Mouse (Mus musculus) forebrain, embryonic 15.5 days (tissue): Measurements from ENCODE around the gene Chrd. TPM values are rescaled to one million over a fixed set of nuclear protein-coding genes. Genes with fewer than 3 reads are reported as not detected.

Experiments used
- ATAC-seq: fragments of 200-750 bp; cut with Nextera tagmentation; replicated peaks from 2 replicates; pipeline ENCODE4 v1.8.0; 2017; ENCODE audit warnings: mild to moderate bottlenecking, moderate TSS enrichment, moderate library complexity
- H3K27ac ChIP-seq: fragments of 300-500 bp; sonication (generic); replicated peaks from 2 replicates; pipeline ENCODE4 v1.5.1; 2015; ENCODE audit warnings: mild to moderate bottlenecking, inconsistent platforms
- H3K27me3 ChIP-seq: fragments of 300-500 bp; sonication (generic); 2 replicates; pipeline ENCODE4 v1.6.1; 2015; ENCODE audit warnings: inconsistent platforms
- H3K36me3 ChIP-seq: fragments of 300-500 bp; sonication (generic); 2 replicates; pipeline ENCODE4 v1.6.1; 2015; ENCODE audit warnings: mild to moderate bottlenecking, inconsistent platforms
- H3K4me1 ChIP-seq: fragments of 300-500 bp; sonication (generic); 2 replicates; pipeline ENCODE4 v1.6.1; 2015; ENCODE audit warnings: inconsistent platforms
- H3K4me2 ChIP-seq: fragments of 300-500 bp; sonication (generic); replicated peaks from 2 replicates; pipeline ENCODE4 v1.6.1; 2015; ENCODE audit warnings: mild to moderate bottlenecking, inconsistent platforms
- H3K4me3 ChIP-seq: fragments of 300-500 bp; sonication (generic); 2 replicates; pipeline ENCODE4 v1.5.1; 2015; ENCODE audit warnings: mild to moderate bottlenecking, inconsistent platforms
- H3K9ac ChIP-seq: fragments of 300-500 bp; sonication (generic); replicated peaks from 2 replicates; pipeline ENCODE4 v1.6.1; 2015; ENCODE audit warnings: mild to moderate bottlenecking, inconsistent platforms
- H3K9me3 ChIP-seq: fragments of 300-500 bp; sonication (generic); 2 replicates; pipeline ENCODE4 v1.6.1; 2016; ENCODE audit warnings: inconsistent platforms
- WGBS: fragments of 180-500 bp; shearing (Covaris S2); methylation state at CpG from one replicate; pipeline ENCODE4 v1.1.7; 2015; ENCODE audit warnings: mixed read lengths; 5-methylcytosine and 5-hydroxymethylcytosine counted together
- polyA plus RNA-seq: library from polyadenylated mRNA; unstranded; fragments of >200 nt; fragmentation: Nextera tagmentation; extraction: Ambion mirVana; gene quantifications from 2 replicates; pipeline ENCODE4 v1.2.1, GENCODE M21; 2015

Gene Chrd
- polyA plus RNA-seq, 1 experiment from 2014 or later = 3.7 TPM

DNA sequence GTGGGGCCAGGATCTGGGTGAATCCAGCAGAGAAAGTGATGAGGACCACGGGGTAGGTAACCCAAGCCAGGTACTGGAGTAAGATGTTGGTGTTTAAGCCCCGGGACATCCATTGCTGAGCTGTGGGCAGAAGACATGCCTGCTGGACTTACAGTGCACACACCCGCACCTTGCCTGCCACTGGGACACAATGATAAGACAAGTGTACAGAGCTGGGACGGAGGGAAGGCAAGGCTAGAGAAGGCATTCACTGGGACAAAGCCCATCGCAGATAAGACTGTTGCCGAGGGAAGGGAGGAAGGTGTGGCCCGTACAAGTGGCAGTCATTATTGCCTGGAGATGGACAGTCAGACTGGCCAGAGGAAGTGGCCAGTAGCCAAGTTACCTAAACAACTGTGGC lies 20.0 kb upstream of the Chrd start:
- no peak for ATAC-seq
- no peaks in the 10 kb centered on the region for H3K9me3 ChIP-seq
- no peaks in the 10 kb centered on the region for H3K27me3 ChIP-seq
- no peak overlapping the region for H3K4me2 ChIP-seq
- H3K9ac ChIP-seq = no peak overlapping the region
- H3K4me3 ChIP-seq = no peak overlapping the region
- no peak overlapping the region for H3K27ac ChIP-seq
- peaks cover 14% of the 10 kb centered on the region; the same call in 1 of the 2 replicates for H3K36me3 ChIP-seq
- 93% methylated on average over 7 of the region's 7 CpGs for WGBS
- peaks cover 30% of the 10 kb centered on the region for H3K4me1 ChIP-seq

DNA sequence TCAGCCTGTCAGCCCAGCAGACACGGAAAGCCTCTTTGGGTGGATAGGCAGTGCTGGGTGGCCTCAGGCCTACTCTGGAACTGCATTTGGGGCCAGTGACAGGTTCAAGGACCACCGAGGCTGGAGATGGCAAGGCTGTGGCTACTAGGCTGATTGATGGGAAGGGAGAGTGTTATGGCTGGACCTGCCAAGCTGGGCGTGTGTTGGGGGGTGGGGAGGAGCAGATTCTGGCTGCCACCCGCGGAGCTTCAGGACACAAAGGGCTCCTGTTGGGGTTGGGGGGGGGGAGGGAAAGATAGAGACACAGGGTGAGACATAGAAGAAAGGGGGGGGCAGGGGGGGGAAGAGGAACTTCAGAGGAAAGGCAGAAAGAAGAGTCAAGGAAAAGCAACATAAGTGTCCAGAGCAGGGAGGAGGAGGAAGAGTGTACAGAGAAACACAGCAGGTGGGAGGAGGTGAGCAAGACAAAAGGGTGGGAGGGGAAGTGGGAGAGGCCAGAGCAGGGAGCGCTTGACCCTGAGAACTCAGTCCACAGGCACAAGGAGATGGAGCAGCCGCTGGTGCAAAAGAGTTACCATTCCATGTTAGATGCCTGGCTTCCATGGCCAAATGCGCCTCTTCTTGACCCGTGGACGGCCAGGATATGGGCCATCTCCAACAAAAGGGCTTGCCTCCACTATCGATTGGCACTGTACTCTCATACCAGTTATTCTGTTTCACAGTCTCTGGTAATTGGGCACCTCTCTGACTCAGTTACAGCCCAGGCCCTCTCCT lies 18.4 kb upstream of the Chrd start:
- H3K4me3 ChIP-seq = peak overlapping the region; percentile 72

DNA sequence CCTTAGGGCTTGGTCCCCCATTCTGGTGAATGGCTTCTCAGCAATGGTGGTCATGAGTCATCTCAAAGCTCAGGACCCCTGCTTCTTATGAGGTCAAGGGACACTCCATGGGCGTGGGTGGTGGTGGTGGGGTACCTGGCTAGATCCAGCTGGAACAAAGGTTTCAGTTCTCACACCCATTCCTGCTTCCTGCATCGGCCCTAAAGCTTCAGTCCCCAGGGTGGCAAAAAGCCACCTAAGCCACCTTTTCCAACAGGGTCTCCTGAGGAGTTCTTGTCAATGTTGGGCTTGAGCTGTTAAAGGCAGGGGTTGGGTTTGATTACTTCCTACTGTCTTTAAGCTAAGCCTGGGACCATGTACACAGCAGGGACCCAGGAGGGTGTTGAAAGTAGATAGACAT lies 17.8 kb upstream of the Chrd start:
- ATAC-seq = no peak
- 56% methylated on average over 2 of the region's 2 CpGs for WGBS

More for the DNA sequence above, 18.4 kb upstream of the Chrd start:
- 0 out of 2 replicates have a peak overlapping the region, but pooled peaks have one; percentile 85 for H3K9ac ChIP-seq
- H3K27me3 ChIP-seq = no peaks in the 10 kb centered on the region
- H3K27ac ChIP-seq = no peak overlapping the region
- WGBS = 26% methylated on average over 11 of the region's 11 CpGs
- H3K4me2 ChIP-seq = peak overlapping the region; percentile 90
- H3K9me3 ChIP-seq = no peaks in the 10 kb centered on the region
- peaks cover 40% of the 10 kb centered on the region for H3K4me1 ChIP-seq
- H3K36me3 ChIP-seq = peaks cover 14% of the 10 kb centered on the region; the same call in 1 of the 2 replicates
- ATAC-seq = no peak

DNA sequence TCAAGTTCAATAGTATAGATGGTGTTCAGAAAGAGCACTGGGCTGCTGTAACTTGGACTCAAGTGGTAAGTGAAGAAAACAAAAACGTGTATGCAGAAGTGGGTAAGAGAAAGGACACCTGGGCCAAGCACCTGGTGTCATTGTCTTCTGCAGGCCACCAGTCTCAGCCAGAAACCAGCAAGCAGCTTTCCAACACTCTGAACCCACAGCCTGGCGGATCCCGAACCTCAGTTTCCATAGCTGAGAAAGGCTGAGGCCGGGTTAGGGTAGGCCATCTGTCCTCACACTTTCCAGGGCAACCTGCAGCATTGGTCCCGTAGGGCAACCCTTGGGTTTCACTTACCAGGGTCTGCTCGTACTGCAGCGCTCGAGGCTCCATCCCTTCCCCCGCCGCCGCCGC lies 17.4 kb upstream of the Chrd start:
- WGBS = 1% methylated on average over 12 of the region's 12 CpGs

More for the DNA sequence above, 17.8 kb upstream of the Chrd start:
- Histone ChIP-seq H3K4me2 (peak overlapping the region; percentile 90), H3K36me3 (peaks cover 12% of the 10 kb centered on the region), H3K27me3 (no peaks in the 10 kb centered on the region), H3K27ac (no peak overlapping the region), H3K4me1 (peaks cover 40% of the 10 kb centered on the region), H3K9ac (peak overlapping the region; percentile 85), H3K9me3 (no peaks in the 10 kb centered on the region), H3K4me3 (peak overlapping the region; percentile 72)

DNA sequence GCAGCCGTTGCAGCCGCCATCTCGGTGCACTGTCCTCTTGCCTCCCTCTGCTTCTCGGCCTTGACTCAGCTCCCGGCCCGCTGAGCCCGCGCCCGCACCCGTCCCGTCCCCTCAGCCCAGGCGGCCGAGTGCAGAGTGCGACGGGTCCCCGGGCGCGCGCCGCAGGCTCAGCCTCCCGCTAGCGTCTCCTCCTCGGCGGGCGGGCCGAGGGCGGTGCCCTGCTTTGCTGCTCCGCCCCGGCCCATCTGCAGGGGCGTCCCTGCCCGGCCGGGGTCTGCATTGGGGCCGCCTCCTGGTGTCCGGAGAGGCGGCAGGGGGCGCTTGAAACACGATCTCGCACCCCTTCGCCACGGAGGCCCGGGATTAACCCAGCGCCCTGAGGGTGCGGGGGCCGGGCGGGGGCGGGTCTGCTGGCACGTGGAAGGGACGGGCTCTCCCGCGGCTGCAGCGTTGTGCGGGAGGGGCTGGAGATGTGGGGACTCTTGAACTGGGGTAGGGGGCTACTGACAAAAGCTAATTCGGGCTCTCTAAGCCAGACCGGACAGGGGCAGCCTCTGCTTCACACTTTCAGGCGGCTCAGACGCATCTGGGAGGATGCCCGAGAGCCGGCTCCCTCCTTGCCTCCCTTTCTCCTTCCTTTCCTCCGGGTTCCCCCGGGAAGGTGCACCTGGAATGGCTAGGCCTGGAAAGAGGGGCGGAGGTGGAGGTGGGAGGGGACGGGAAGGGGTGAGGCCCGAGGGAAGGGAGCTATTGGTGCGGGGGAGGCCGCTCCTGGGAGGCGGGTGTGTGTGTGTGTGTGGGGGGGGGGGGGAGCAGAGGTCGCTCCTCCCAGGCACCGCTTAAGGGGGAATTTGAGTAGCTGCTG lies 16.7 kb upstream of the Chrd start:
- Histone ChIP-seq H3K9me3 (no peaks in the 10 kb centered on the region), H3K36me3 (peaks cover 15% of the 10 kb centered on the region), H3K4me3 (peak overlapping the region; percentile 72), H3K4me1 (peaks cover 40% of the 10 kb centered on the region), H3K27me3 (no peaks in the 10 kb centered on the region), H3K27ac (peak overlapping the region; percentile 90), H3K4me2 (peak overlapping the region; percentile 90), H3K9ac (peak overlapping the region; percentile 85)
- ATAC-seq = peak; percentile 85
- under 1% methylated on average over 65 of the region's 68 CpGs for WGBS

More for the DNA sequence above, 17.4 kb upstream of the Chrd start:
- no peaks in the 10 kb centered on the region for H3K9me3 ChIP-seq
- H3K4me1 ChIP-seq = peaks cover 40% of the 10 kb centered on the region
- H3K4me2 ChIP-seq = peak overlapping the region; percentile 90
- H3K27me3 ChIP-seq = no peaks in the 10 kb centered on the region
- H3K9ac ChIP-seq = peak overlapping the region; percentile 85
- peaks cover 12% of the 10 kb centered on the region for H3K36me3 ChIP-seq
- ATAC-seq = no peak
- peak overlapping the region; percentile 90 for H3K27ac ChIP-seq
- peak overlapping the region; percentile 72 for H3K4me3 ChIP-seq

DNA sequence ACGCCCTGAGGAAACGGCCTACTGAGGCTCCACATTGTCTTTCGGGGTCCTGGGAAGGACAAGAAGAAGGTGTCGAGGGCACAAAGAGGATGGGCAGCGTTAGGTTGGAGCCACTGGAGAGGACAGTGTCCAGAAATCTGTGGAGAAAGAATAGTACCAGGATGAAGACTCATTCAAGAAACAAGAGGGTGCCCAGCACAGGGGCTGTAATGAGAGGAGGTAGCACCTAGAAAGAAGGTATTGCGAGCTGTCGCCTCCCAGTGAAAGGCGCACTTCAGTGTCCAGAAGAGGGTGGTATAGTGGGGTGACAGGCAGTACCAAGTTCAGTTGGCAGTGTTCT lies 16.1 kb upstream of the Chrd start:
- Histone ChIP-seq H3K4me3 (peak overlapping the region; percentile 72), H3K4me1 (peaks cover 40% of the 10 kb centered on the region), H3K9ac (peak overlapping the region; percentile 85), H3K27me3 (no peaks in the 10 kb centered on the region), H3K4me2 (peak overlapping the region; percentile 90), H3K36me3 (peaks cover 16% of the 10 kb centered on the region), H3K27ac (peak overlapping the region; percentile 90), H3K9me3 (no peaks in the 10 kb centered on the region)
- peak; percentile 0; the same call in 1 of the 2 replicates for ATAC-seq
- 3% methylated on average over 8 of the region's 8 CpGs for WGBS

DNA sequence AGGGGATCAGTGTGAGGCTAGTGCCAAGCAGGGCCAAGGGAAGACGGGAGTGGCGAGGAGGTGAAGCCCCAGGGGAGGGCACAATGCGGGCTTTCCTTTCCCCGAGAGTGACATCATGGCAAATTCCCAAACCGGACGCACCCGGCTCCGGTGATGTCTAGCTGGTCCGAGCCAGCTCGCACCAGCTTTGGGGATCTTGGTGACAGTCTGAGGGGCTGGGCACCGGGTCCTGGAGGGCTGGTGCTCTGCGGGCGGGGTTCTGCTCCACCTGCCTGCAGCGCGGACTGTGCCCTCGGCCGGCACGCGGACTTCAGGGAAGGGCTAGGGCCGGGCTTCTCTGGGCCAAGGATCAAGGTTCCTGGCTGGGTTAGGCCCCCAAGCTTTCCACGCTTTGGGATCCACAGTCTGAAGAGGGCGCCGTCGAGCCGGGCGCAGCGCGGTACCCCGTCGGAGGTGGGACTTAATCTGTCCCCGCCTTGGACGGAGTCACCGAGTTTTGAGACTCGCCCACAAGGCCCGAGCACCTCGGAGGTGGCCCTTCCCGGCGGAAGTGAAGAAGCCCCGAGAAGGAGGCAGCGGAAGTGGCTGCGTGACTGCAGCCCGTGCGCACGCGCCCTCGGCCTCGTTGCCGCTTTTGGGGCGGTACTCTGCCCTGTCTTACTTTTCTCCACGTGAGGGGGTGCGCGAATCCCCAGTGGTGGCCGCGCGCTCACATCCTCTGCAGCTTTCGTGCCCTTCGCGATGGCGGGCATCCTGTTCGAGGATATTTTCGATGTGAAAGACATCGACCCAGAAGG lies 15.5 kb upstream of the Chrd start, which contains the start of the genes Polr2h and Clcn2:
Gene Polr2h (plus strand): TSS at position 485 of the 797 bp plus-strand sequence.
Gene Clcn2 (minus strand): TSS at position 566 of the 797 bp plus-strand sequence.
- no peaks in the 10 kb centered on the region for H3K9me3 ChIP-seq
- peak within 1 kb of the TSS; percentile 90 for H3K4me2 ChIP-seq
- peak within 1 kb of the TSS; percentile 85 for H3K9ac ChIP-seq
- peaks cover 19% of the 10 kb centered on the region for H3K36me3 ChIP-seq
- peaks cover 40% of the 10 kb centered on the region for H3K4me1 ChIP-seq
- peak within 1 kb of the TSS; percentile 90 for H3K27ac ChIP-seq
- H3K27me3 ChIP-seq = no peaks in the 10 kb centered on the region
- H3K4me3 ChIP-seq = peak within 1 kb of the TSS; percentile 72
- under 1% methylated on average over 62 of the region's 62 CpGs for WGBS
- ATAC-seq = peak; percentile 82

DNA sequence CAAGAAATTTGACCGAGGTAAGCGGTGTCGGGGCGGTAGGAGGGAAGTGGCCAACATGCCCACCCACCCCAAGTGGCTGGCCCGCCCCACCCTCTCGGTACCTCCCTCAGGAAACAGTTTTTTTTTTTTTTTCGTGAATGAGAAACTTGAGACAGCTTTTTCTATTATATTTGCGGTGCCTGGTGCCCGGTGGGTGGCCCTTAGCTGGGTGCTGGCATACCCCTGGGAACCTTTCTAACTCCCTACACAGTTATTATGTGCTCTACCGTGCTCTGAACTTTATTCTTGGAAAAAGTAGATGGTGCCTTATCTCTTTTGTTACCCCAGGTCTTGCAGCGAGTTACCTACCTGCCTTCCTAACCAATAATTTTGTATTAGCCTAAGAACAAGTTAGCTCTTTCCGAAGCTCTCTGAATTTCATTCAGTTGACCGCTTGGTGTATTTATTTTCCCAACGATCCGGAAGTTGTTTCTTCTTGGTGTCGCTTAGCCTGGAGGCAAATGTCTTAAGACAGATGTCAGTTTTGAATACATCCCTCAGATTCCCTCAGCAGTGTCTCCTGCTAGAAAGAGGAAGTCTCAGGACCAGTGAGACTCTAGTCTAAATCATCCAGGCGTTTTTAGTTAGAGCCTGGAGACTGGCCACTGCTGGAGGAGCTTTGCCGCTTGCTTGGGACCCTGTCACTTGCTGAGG lies 14.8 kb upstream of the Chrd start:
- Histone ChIP-seq H3K9me3 (no peaks in the 10 kb centered on the region), H3K4me1 (peaks cover 40% of the 10 kb centered on the region), H3K36me3 (peaks cover 21% of the 10 kb centered on the region), H3K4me3 (peak overlapping the region; percentile 72), H3K27me3 (no peaks in the 10 kb centered on the region), H3K9ac (peak overlapping the region; percentile 85), H3K27ac (peak overlapping the region; percentile 90), H3K4me2 (peak overlapping the region; percentile 90)
- 3% methylated on average over 18 of the region's 18 CpGs for WGBS
- ATAC-seq = no peak; the same call in 1 of the 2 replicates

DNA sequence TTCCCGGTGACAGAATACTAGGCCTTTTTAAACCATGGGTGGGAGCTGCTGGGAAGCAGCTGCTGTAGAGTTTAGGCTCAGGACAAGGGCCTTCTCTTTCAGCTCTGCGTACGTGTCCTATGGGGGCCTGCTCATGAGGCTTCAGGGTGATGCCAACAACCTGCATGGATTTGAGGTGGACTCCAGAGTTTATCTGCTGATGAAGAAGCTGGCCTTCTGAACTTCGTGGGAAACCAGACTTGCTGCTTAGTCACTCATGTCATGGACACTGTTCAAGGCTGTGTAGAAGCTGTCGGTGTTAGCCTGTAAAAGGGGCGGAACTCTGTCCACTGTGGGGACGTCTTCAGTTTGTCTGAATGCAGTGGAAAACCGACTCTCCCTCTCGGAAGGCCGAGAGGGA lies 11.1 kb upstream of the Chrd start:
- no peak overlapping the region for H3K4me3 ChIP-seq
- no peaks in the 10 kb centered on the region for H3K27me3 ChIP-seq
- peaks cover 17% of the 10 kb centered on the region for H3K4me1 ChIP-seq
- no peaks in the 10 kb centered on the region for H3K9me3 ChIP-seq
- no peak overlapping the region for H3K4me2 ChIP-seq
- H3K9ac ChIP-seq = no peak overlapping the region
- WGBS = 88% methylated on average over 10 of the region's 10 CpGs
- ATAC-seq = no peak
- H3K27ac ChIP-seq = no peak overlapping the region
- H3K36me3 ChIP-seq = peaks cover 21% of the 10 kb centered on the region

DNA sequence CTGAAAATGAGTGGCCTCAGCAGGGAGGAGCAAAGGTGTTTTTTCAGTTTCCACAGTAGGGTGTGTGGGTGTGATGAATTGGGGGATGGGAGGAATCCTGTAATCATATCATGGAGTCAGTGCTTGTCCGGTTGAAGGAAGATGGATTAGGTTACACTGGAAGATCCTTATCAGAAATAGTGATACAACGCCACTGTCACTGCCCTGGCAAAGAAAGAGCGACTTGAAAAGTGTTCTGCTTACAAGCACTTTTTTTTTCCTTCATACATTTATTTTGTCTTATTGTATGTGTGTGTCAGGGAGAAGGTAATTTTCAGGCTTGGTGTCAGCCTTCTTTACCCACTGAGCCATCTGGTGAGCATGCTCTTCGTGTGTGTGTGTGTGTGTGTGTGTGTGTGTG lies 10.2 kb upstream of the Chrd start:
- no peak for ATAC-seq
- H3K36me3 ChIP-seq = peaks cover 21% of the 10 kb centered on the region
- WGBS = 90% methylated on average over 4 of the region's 4 CpGs
- H3K9me3 ChIP-seq = no peaks in the 10 kb centered on the region
- no peaks in the 10 kb centered on the region for H3K27me3 ChIP-seq
- peaks cover 10% of the 10 kb centered on the region for H3K4me1 ChIP-seq
- no peak overlapping the region for H3K9ac ChIP-seq
- no peak overlapping the region for H3K27ac ChIP-seq
- H3K4me2 ChIP-seq = no peak overlapping the region
- no peak overlapping the region for H3K4me3 ChIP-seq

DNA sequence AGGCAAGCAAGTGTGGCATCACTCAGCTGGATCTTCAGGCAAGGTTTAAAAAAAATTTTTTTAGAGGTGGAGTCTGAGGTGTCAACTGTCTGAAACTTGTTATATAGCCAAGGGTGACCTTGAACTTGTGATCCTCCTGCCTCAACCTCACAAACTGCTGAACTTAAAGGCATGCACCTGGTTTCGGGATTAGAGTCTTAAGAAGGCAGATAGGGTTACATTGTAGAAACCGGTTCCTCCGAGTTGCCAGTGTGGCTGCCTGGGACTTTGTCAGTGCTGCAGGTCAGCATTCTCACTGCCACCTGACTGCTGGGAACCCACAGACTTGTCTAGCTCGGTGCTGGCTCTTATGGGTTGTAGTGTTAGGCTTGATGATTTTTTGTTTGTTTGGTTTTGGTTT lies 9.7 kb upstream of the Chrd start:
- Histone ChIP-seq H3K9ac (no peak overlapping the region), H3K4me2 (no peak overlapping the region), H3K27me3 (no peaks in the 10 kb centered on the region), H3K9me3 (no peaks in the 10 kb centered on the region), H3K4me3 (no peak overlapping the region), H3K27ac (no peak overlapping the region), H3K36me3 (peaks cover 21% of the 10 kb centered on the region), H3K4me1 (peaks cover 7% of the 10 kb centered on the region)
- WGBS = 84% methylated on average over 4 of the region's 4 CpGs
- no peak for ATAC-seq
